Mouse (Mus musculus): ENCODE measurements around the gene Hdac8.

Gene Hdac8

GRCm38 (mm10) chrX:102339396-102340155 is 165.6 kb downstream of the Hdac8 start:
- no peak for DNase-seq (ENCODE audit: low spot score in 2 of 2)

- no peak for DNase-seq (ENCODE audit: low spot score in 2 of 2)
Measured at GRCm38 (mm10) chrX:102319696-102320095, 185.5 kb downstream of the Hdac8 start.

GRCm38 (mm10) chrX:102319252-102319651 is 185.9 kb downstream of the Hdac8 start:
- DNase-seq (ENCODE audit: low spot score in 2 of 2) = no peak

- DNase-seq (ENCODE audit: low spot score in 2 of 2) = no peak
Measured at GRCm38 (mm10) chrX:102318782-102319181, 186.4 kb downstream of the Hdac8 start.

- DNase-seq (ENCODE audit: low spot score in 2 of 2) = no peak
Measured at GRCm38 (mm10) chrX:102311119-102311518, 194.0 kb downstream of the Hdac8 start.

GRCm38 (mm10) chrX:102307511-102307910 is 197.6 kb downstream of the Hdac8 start:
- DNase-seq (ENCODE audit: low spot score in 2 of 2) = no peak

- no peak for DNase-seq (ENCODE audit: low spot score in 2 of 2)
Measured at GRCm38 (mm10) chrX:102305806-102306205, 199.4 kb downstream of the Hdac8 start.

- no peak for DNase-seq (ENCODE audit: low spot score in 2 of 2)
Measured at GRCm38 (mm10) chrX:102304914-102305313, 200.2 kb downstream of the Hdac8 start.

GRCm38 (mm10) chrX:102302476-102302875 is 202.7 kb downstream of the Hdac8 start:
- no peak for DNase-seq (ENCODE audit: low spot score in 2 of 2)

GRCm38 (mm10) chrX:102284889-102285288 is 220.3 kb downstream of the Hdac8 start:
- no peak for DNase-seq (ENCODE audit: low spot score in 2 of 2)

GRCm38 (mm10) chrX:102262620-102263345 is 242.4 kb downstream of the Hdac8 start:
- DNase-seq (ENCODE audit: low spot score in 2 of 2) = no peak

- DNase-seq (ENCODE audit: low spot score in 2 of 2) = no peak
Measured at GRCm38 (mm10) chrX:102259772-102260171, 245.4 kb downstream of the Hdac8 start.

GRCm38 (mm10) chrX:102253892-102254291 is 251.3 kb downstream of the Hdac8 start:
- DNase-seq (ENCODE audit: low spot score in 2 of 2) = no peak

GRCm38 (mm10) chrX:102251937-102252860 is 253.0 kb downstream of the Hdac8 start, which contains the start of gene Cited1:
Gene Cited1 (minus strand): TSS chrX:102252181.
- peak; percentile 43 to 49 for DNase-seq (ENCODE audit: low spot score in 2 of 2)

- DNase-seq (ENCODE audit: low spot score in 2 of 2) = no peak
Measured at GRCm38 (mm10) chrX:102251221-102251936, 253.8 kb downstream of the Hdac8 start.

GRCm38 (mm10) chrX:102250891-102251170 is 254.3 kb downstream of the Hdac8 start:
- no peak for DNase-seq (ENCODE audit: low spot score in 2 of 2)

GRCm38 (mm10) chrX:102250150-102250890 is 254.8 kb downstream of the Hdac8 start:
- DNase-seq (ENCODE audit: low spot score in 2 of 2) = no peak

- no peak for DNase-seq (ENCODE audit: low spot score in 2 of 2)
Measured at GRCm38 (mm10) chrX:102244334-102244733, 260.8 kb downstream of the Hdac8 start.
